Mouse (Mus musculus): ENCODE results near the gene Nhlrc3. TPM values are rescaled to one million over a fixed set of nuclear protein-coding genes. Genes with fewer than 3 reads are reported as not detected.

The Nhlrc3 gene
- polyA plus RNA-seq, 1 experiment from 2014 or later: 6.2 TPM

DNA sequence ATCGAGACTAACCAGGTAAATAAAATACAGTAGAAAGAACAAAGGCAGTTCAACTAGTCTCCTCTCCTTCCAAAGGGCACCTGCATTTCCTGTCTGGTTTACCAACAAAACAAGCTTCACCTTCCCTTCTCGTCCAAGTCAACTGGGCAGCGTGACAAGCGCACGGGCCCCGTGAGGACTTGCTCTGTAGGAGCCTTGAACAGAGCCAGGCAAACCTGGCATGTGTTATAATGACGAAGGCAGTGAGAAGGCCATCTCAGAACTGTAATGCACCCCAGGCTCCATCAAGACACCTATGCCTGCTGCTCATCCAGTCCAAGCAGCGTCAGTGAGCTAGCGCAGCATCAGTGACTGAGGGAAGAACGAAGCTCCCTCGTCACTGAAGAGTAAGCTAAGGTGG, 12.5 kb downstream of the Nhlrc3 start:
- Histone ChIP-seq H3K9me3 (replicated peaks; ENCODE audit: control insufficient read depth, low read length) (no peaks in the 10 kb centered on the region), H3K4me2 (ENCODE audit: low read depth, low read length) (no peak overlapping the region), H3K27me3 (ENCODE audit: control insufficient read depth, insufficient read depth, low read depth, low read length) (no peaks in the 10 kb centered on the region), H3K27ac (ENCODE audit: low read length) (no peak overlapping the region), H3K36me3 (ENCODE audit: control insufficient read depth, insufficient read depth) (peaks cover 12% of the 10 kb centered on the region), H3K4me1 (ENCODE audit: control insufficient read depth, low read depth, low read length) (no peaks in the 10 kb centered on the region), H3K4me3 (ENCODE audit: low read depth, low read length) (no peak overlapping the region), H3K9ac (ENCODE audit: low read depth, low read length) (no peak overlapping the region)
- ATAC-seq (ENCODE audit: low read depth): no peak
- WGBS (ENCODE audit: insufficient replicate concordance): 80% methylated on average over 11 of the region's 11 CpGs

GRCm38 (mm10) chr3:53448208-53448607, 14.9 kb downstream of the Nhlrc3 start:
- no peak overlapping the region for H3K9ac ChIP-seq (ENCODE audit: low read depth, low read length)
- WGBS (ENCODE audit: insufficient replicate concordance): 33% methylated on average over 2 of the region's 2 CpGs
- no peaks in the 10 kb centered on the region for H3K27me3 ChIP-seq (ENCODE audit: control insufficient read depth, insufficient read depth, low read depth, low read length)
- peaks cover 10% of the 10 kb centered on the region for H3K36me3 ChIP-seq (ENCODE audit: control insufficient read depth, insufficient read depth)
- H3K4me2 ChIP-seq (ENCODE audit: low read depth, low read length): no peak overlapping the region
- ATAC-seq (ENCODE audit: low read depth): no peak
- no peak overlapping the region for H3K27ac ChIP-seq (ENCODE audit: low read length)
- H3K4me1 ChIP-seq (ENCODE audit: control insufficient read depth, low read depth, low read length): no peaks in the 10 kb centered on the region
- H3K4me3 ChIP-seq (ENCODE audit: low read depth, low read length): no peak overlapping the region
- H3K9me3 ChIP-seq (replicated peaks; ENCODE audit: control insufficient read depth, low read length): no peaks in the 10 kb centered on the region

DNA sequence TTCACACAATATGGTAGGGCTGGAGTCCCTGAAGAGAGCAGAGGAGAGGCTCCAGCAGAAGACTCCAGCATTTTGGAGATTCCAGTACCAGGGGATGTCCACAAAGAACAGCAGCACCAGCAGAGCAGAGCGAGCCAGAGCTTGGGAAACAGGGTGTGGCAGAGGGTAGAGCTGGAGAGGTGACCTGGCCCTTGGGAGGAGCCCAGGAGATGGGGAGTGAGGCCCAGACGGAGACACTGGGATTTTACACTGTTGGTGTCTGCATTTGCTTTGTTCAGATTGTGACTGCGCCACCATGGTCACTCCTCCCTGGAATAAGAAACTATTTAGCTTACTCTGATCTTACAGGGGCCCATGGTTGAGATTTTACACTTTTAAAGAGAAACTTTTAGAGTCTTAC, 16.3 kb downstream of the Nhlrc3 start:
- ATAC-seq (ENCODE audit: low read depth): no peak
- H3K27me3 ChIP-seq (ENCODE audit: control insufficient read depth, insufficient read depth, low read depth, low read length): no peaks in the 10 kb centered on the region
- no peak overlapping the region for H3K9ac ChIP-seq (ENCODE audit: low read depth, low read length)
- H3K4me2 ChIP-seq (ENCODE audit: low read depth, low read length): no peak overlapping the region
- 70% methylated on average over 3 of the region's 3 CpGs for WGBS (ENCODE audit: insufficient replicate concordance)
- no peaks in the 10 kb centered on the region for H3K9me3 ChIP-seq (replicated peaks; ENCODE audit: control insufficient read depth, low read length)
- H3K27ac ChIP-seq (ENCODE audit: low read length): no peak overlapping the region
- H3K4me3 ChIP-seq (ENCODE audit: low read depth, low read length): no peak overlapping the region
- H3K36me3 ChIP-seq (ENCODE audit: control insufficient read depth, insufficient read depth): peaks cover 6% of the 10 kb centered on the region; the same call in 1 of the 2 replicates
- H3K4me1 ChIP-seq (ENCODE audit: control insufficient read depth, low read depth, low read length): no peaks in the 10 kb centered on the region

GRCm38 (mm10) chr3:53445540-53445939, 17.6 kb downstream of the Nhlrc3 start:
- H3K36me3 ChIP-seq (ENCODE audit: control insufficient read depth, insufficient read depth): no peaks in the 10 kb centered on the region
- H3K27me3 ChIP-seq (ENCODE audit: control insufficient read depth, insufficient read depth, low read depth, low read length): no peaks in the 10 kb centered on the region
- H3K9me3 ChIP-seq (replicated peaks; ENCODE audit: control insufficient read depth, low read length): no peaks in the 10 kb centered on the region
- no peak overlapping the region for H3K9ac ChIP-seq (ENCODE audit: low read depth, low read length)
- ATAC-seq (ENCODE audit: low read depth): no peak
- no peak overlapping the region for H3K4me2 ChIP-seq (ENCODE audit: low read depth, low read length)
- 69% methylated on average over 5 of the region's 5 CpGs for WGBS (ENCODE audit: insufficient replicate concordance)
- no peaks in the 10 kb centered on the region for H3K4me1 ChIP-seq (ENCODE audit: control insufficient read depth, low read depth, low read length)
- H3K27ac ChIP-seq (ENCODE audit: low read length): no peak overlapping the region
- H3K4me3 ChIP-seq (ENCODE audit: low read depth, low read length): no peak overlapping the region

DNA sequence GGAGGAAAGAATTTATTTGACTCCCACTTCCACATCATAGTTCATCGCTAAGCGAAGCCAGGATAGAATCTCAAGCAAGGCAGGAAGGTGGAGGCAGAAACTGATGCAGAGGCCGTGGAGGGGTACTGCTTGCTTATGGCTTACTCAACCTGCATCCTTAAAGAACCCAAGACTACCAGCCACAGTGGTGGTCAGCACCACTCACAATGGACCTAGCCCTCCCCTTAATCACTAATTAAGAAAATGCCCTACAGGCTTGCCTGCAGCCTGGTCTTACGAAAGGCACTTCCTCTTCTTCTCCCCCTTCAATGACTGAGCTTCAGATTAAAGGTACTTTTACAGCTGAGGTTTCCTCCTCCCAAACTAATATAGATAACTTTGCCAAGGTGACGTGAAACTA, 26.6 kb downstream of the Nhlrc3 start:
- no peak overlapping the region for H3K4me2 ChIP-seq (ENCODE audit: low read depth, low read length)
- 41% methylated on average over 5 of the region's 5 CpGs for WGBS (ENCODE audit: insufficient replicate concordance)
- ATAC-seq (ENCODE audit: low read depth): no peak
- H3K4me1 ChIP-seq (ENCODE audit: control insufficient read depth, low read depth, low read length): no peaks in the 10 kb centered on the region
- H3K4me3 ChIP-seq (ENCODE audit: low read depth, low read length): no peak overlapping the region
- no peaks in the 10 kb centered on the region for H3K27me3 ChIP-seq (ENCODE audit: control insufficient read depth, insufficient read depth, low read depth, low read length)
- H3K9ac ChIP-seq (ENCODE audit: low read depth, low read length): no peak overlapping the region
- no peaks in the 10 kb centered on the region for H3K9me3 ChIP-seq (replicated peaks; ENCODE audit: control insufficient read depth, low read length)
- no peak overlapping the region for H3K27ac ChIP-seq (ENCODE audit: low read length)
- no peaks in the 10 kb centered on the region for H3K36me3 ChIP-seq (ENCODE audit: control insufficient read depth, insufficient read depth)

GRCm38 (mm10) chr3:53434610-53435009, 28.5 kb downstream of the Nhlrc3 start:
- Histone ChIP-seq H3K27me3 (ENCODE audit: control insufficient read depth, insufficient read depth, low read depth, low read length) (no peaks in the 10 kb centered on the region), H3K9me3 (replicated peaks; ENCODE audit: control insufficient read depth, low read length) (no peaks in the 10 kb centered on the region), H3K4me1 (ENCODE audit: control insufficient read depth, low read depth, low read length) (no peaks in the 10 kb centered on the region), H3K4me3 (ENCODE audit: low read depth, low read length) (no peak overlapping the region), H3K9ac (ENCODE audit: low read depth, low read length) (no peak overlapping the region), H3K27ac (ENCODE audit: low read length) (no peak overlapping the region), H3K36me3 (ENCODE audit: control insufficient read depth, insufficient read depth) (no peaks in the 10 kb centered on the region), H3K4me2 (ENCODE audit: low read depth, low read length) (no peak overlapping the region)
- 56% methylated on average over 3 of the region's 3 CpGs for WGBS (ENCODE audit: insufficient replicate concordance)
- no peak for ATAC-seq (ENCODE audit: low read depth)

GRCm38 (mm10) chr3:53423576-53423975, 39.6 kb downstream of the Nhlrc3 start:
- Histone ChIP-seq H3K9ac (ENCODE audit: low read depth, low read length) (no peak overlapping the region), H3K27me3 (ENCODE audit: control insufficient read depth, insufficient read depth, low read depth, low read length) (no peaks in the 10 kb centered on the region)

GRCm38 (mm10) chr3:53422691-53423090, 40.4 kb downstream of the Nhlrc3 start:
- no peak for ATAC-seq (ENCODE audit: low read depth)
- no peaks in the 10 kb centered on the region for H3K4me1 ChIP-seq (ENCODE audit: control insufficient read depth, low read depth, low read length)
- H3K27ac ChIP-seq (ENCODE audit: low read length): no peak overlapping the region
- no peaks in the 10 kb centered on the region for H3K36me3 ChIP-seq (ENCODE audit: control insufficient read depth, insufficient read depth)
- no peak overlapping the region for H3K4me2 ChIP-seq (ENCODE audit: low read depth, low read length)
- no peak overlapping the region for H3K9ac ChIP-seq (ENCODE audit: low read depth, low read length)
- H3K4me3 ChIP-seq (ENCODE audit: low read depth, low read length): no peak overlapping the region
- no peaks in the 10 kb centered on the region for H3K27me3 ChIP-seq (ENCODE audit: control insufficient read depth, insufficient read depth, low read depth, low read length)
- 42% methylated on average over 1 of the region's 1 CpGs for WGBS (ENCODE audit: insufficient replicate concordance)
- no peaks in the 10 kb centered on the region for H3K9me3 ChIP-seq (replicated peaks; ENCODE audit: control insufficient read depth, low read length)

More at GRCm38 (mm10) chr3:53423576-53423975, 39.6 kb downstream of the Nhlrc3 start:
- Histone ChIP-seq H3K9me3 (replicated peaks; ENCODE audit: control insufficient read depth, low read length) (no peaks in the 10 kb centered on the region), H3K4me2 (ENCODE audit: low read depth, low read length) (no peak overlapping the region), H3K4me1 (ENCODE audit: control insufficient read depth, low read depth, low read length) (no peaks in the 10 kb centered on the region), H3K4me3 (ENCODE audit: low read depth, low read length) (no peak overlapping the region), H3K36me3 (ENCODE audit: control insufficient read depth, insufficient read depth) (no peaks in the 10 kb centered on the region), H3K27ac (ENCODE audit: low read length) (no peak overlapping the region)
- 47% methylated on average over 4 of the region's 4 CpGs for WGBS (ENCODE audit: insufficient replicate concordance)
- ATAC-seq (ENCODE audit: low read depth): no peak

DNA sequence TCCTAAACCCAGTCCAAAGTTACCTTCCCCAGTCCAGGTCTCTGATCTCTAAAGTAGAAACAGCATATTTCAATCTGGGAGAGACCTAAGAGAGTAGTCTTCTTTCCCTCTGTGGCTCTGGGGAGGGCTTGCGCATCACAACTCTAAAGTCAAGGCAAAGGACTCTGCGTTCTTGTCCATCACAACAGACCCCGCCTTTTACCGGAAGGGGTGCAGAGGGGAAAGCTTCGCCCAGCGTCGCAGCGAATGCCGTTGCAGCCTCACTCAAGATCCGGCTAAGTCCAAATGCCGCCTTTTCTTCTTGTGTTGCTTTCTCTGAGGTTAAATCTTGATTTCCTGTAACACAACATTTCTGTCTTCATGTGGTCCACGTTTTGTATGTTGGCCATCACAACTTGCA, 41.5 kb downstream of the Nhlrc3 start:
- Histone ChIP-seq H3K4me3 (ENCODE audit: low read depth, low read length) (no peak overlapping the region), H3K27ac (ENCODE audit: low read length) (no peak overlapping the region), H3K36me3 (ENCODE audit: control insufficient read depth, insufficient read depth) (no peaks in the 10 kb centered on the region), H3K4me2 (ENCODE audit: low read depth, low read length) (no peak overlapping the region), H3K9me3 (replicated peaks; ENCODE audit: control insufficient read depth, low read length) (no peaks in the 10 kb centered on the region), H3K9ac (ENCODE audit: low read depth, low read length) (no peak overlapping the region), H3K4me1 (ENCODE audit: control insufficient read depth, low read depth, low read length) (no peaks in the 10 kb centered on the region), H3K27me3 (ENCODE audit: control insufficient read depth, insufficient read depth, low read depth, low read length) (no peaks in the 10 kb centered on the region)
- WGBS (ENCODE audit: insufficient replicate concordance): 87% methylated on average over 12 of the region's 12 CpGs
- no peak for ATAC-seq (ENCODE audit: low read depth)

All from liver, embryonic 16.5 days (tissue).